Mouse (Mus musculus) granulocyte monocyte progenitor cell, adult 5-6 weeks (primary cell): Measurements from ENCODE around the gene Wdfy3. TPM values are rescaled to one million over a fixed set of nuclear protein-coding genes. Genes with fewer than 3 reads are reported as not detected.
A peak's percentile ranks its signal among the peaks of the same experiment; 100 is the strongest.
"Not testable (repeated sequence)": the region's sequence is repeated elsewhere in the genome, so short reads cannot be mapped to it uniquely, and the experiment has no call there.

Experiments used
- ATAC-seq: replicated peaks from 2 replicates; pipeline ENCODE4 v1.8.0; 2016; ENCODE audit warnings: mild to moderate bottlenecking, moderate TSS enrichment, inconsistent platforms; ENCODE audit not compliant: poor library complexity, severe bottlenecking
- total RNA-seq, 2 experiments: library from RNA; stranded (forward) in 1 of 2; stranded (reverse) in 1 of 2; fragments of 200-712, 200-1000 nt in 1 of 2; fragments of >200 nt in 1 of 2; fragmentation: Nextera tagmentation in 1 of 2; gene quantifications; 2 replicates each; pipeline ENCODE4 v1.2.3; 2014 to 2017

Wdfy3 gene
- total RNA-seq, 2 experiments from 2014 or later = 6.2 to 11.2 TPM

- no peak for ATAC-seq
These were observed 222.0 kb downstream of the Wdfy3 start for GRCm38 (mm10) chr5:101847762-101848161.

- ATAC-seq = no peak
These were observed 222.4 kb downstream of the Wdfy3 start for GRCm38 (mm10) chr5:101847323-101847722.

- no peak for ATAC-seq
These were observed 223.8 kb downstream of the Wdfy3 start for GRCm38 (mm10) chr5:101845930-101846329.

GRCm38 (mm10) chr5:101845011-101845410 is 224.7 kb downstream of the Wdfy3 start:
- no peak for ATAC-seq

GRCm38 (mm10) chr5:101840476-101840875 is 229.2 kb downstream of the Wdfy3 start:
- no peak for ATAC-seq

- not testable (repeated sequence) for ATAC-seq
These were observed 232.1 kb downstream of the Wdfy3 start for GRCm38 (mm10) chr5:101837605-101838004.

- no peak for ATAC-seq
These were observed 233.5 kb downstream of the Wdfy3 start for GRCm38 (mm10) chr5:101836221-101836620.

GRCm38 (mm10) chr5:101833875-101834274 is 235.8 kb downstream of the Wdfy3 start:
- peak; percentile 46; the same call in 1 of the 2 replicates for ATAC-seq

- ATAC-seq = no peak
These were observed 236.7 kb downstream of the Wdfy3 start for GRCm38 (mm10) chr5:101832991-101833390.

GRCm38 (mm10) chr5:101832042-101832441 is 237.7 kb downstream of the Wdfy3 start:
- no peak for ATAC-seq

- ATAC-seq = no peak
These were observed 239.5 kb downstream of the Wdfy3 start for GRCm38 (mm10) chr5:101830180-101830579.

GRCm38 (mm10) chr5:101828932-101829331 is 240.8 kb downstream of the Wdfy3 start:
- ATAC-seq = no peak

- ATAC-seq = no peak
These were observed 242.2 kb downstream of the Wdfy3 start for GRCm38 (mm10) chr5:101827477-101827876.

GRCm38 (mm10) chr5:101826531-101826970 is 243.2 kb downstream of the Wdfy3 start:
- ATAC-seq = peak; percentile 87

GRCm38 (mm10) chr5:101825111-101825911 is 244.4 kb downstream of the Wdfy3 start:
- ATAC-seq = no peak

GRCm38 (mm10) chr5:101822311-101822670 is 247.4 kb downstream of the Wdfy3 start:
- no peak for ATAC-seq

- ATAC-seq = no peak
These were observed 248.0 kb downstream of the Wdfy3 start for GRCm38 (mm10) chr5:101821491-101822310.

GRCm38 (mm10) chr5:101821052-101821451 is 248.7 kb downstream of the Wdfy3 start:
- ATAC-seq = no peak

- no peak for ATAC-seq
These were observed 249.9 kb downstream of the Wdfy3 start for GRCm38 (mm10) chr5:101819844-101820243.

GRCm38 (mm10) chr5:101819216-101819615 is 250.5 kb downstream of the Wdfy3 start:
- ATAC-seq = no peak

GRCm38 (mm10) chr5:101816822-101817221 is 252.9 kb downstream of the Wdfy3 start:
- peak; percentile 42 for ATAC-seq
